Mouse (Mus musculus): ENCODE results near the gene Uhrf1bp1. TPM values are rescaled to one million over a fixed set of nuclear protein-coding genes. Genes with fewer than 3 reads are reported as not detected.

Gene Uhrf1bp1
- polyA plus RNA-seq, 1 experiment from 2014 or later = 1.4 TPM

DNA sequence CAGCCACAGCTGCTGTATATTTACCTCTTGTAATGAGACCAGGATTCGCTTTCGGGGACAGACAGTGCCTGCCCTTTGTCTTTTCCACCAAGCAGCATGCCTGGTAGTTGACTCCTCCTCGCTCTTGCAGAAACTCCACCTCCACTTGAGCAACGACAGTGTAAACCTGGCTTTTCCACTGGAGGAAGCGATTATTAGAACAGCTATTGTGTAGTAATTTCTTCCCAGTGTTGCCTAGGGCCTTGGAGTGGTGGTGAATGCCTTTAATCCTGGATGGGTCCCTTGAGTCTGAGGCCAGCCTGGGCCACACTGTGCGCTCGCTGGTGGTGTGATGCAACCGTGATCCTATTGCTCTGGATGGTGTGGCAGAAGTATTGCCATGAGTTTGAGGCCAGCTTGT is 26.9 kb downstream of the Uhrf1bp1 start:
- Histone ChIP-seq H3K9ac (ENCODE audit: low read depth, low read length) (no peak overlapping the region), H3K4me1 (replicated peaks; ENCODE audit: control insufficient read depth, insufficient read depth, low read length) (no peaks in the 10 kb centered on the region), H3K4me3 (ENCODE audit: low read depth, low read length) (no peak overlapping the region), H3K4me2 (replicated peaks; ENCODE audit: low read depth) (no peak overlapping the region), H3K36me3 (ENCODE audit: control insufficient read depth, insufficient read depth) (peaks cover 70% of the 10 kb centered on the region), H3K27ac (ENCODE audit: low read depth, low read length) (no peak overlapping the region), H3K27me3 (replicated peaks; ENCODE audit: control insufficient read depth, insufficient read depth, low read length) (no peaks in the 10 kb centered on the region), H3K9me3 (ENCODE audit: control insufficient read depth) (no peaks in the 10 kb centered on the region)
- no peak for TF ChIP-seq CTCF (IDR thresholded peaks at IDR 0.05; ENCODE audit: low read depth)
- ATAC-seq = no peak
- WGBS = 89% methylated on average over 8 of the region's 8 CpGs

DNA sequence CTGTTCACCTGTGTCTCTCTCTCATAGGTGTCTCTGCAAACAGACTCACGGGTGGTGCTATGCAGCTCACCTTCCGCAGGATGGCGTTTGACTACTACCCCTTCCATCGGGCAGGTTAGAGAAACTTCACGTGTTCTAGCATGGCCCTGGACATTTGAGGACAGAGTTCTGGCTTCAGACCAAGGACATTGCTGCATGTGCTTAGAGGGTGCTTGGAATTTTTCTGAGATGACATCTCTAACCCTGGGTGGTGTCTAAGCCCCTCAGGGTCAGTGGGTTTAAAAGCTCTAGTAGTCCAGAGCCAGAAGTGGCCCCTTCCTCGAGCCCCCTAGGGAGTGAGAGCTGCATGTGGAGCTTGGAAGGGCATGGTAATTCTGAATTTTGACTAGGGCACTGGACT is 27.8 kb downstream of the Uhrf1bp1 start:
- Histone ChIP-seq H3K9ac (ENCODE audit: low read depth, low read length) (no peak overlapping the region), H3K27ac (ENCODE audit: low read depth, low read length) (no peak overlapping the region), H3K4me3 (ENCODE audit: low read depth, low read length) (no peak overlapping the region), H3K4me1 (replicated peaks; ENCODE audit: control insufficient read depth, insufficient read depth, low read length) (no peaks in the 10 kb centered on the region), H3K27me3 (replicated peaks; ENCODE audit: control insufficient read depth, insufficient read depth, low read length) (no peaks in the 10 kb centered on the region), H3K9me3 (ENCODE audit: control insufficient read depth) (no peaks in the 10 kb centered on the region), H3K4me2 (replicated peaks; ENCODE audit: low read depth) (no peak overlapping the region), H3K36me3 (ENCODE audit: control insufficient read depth, insufficient read depth) (peaks cover 73% of the 10 kb centered on the region)
- 94% methylated on average over 6 of the region's 6 CpGs for WGBS
- no peak for TF ChIP-seq CTCF (IDR thresholded peaks at IDR 0.05; ENCODE audit: low read depth)
- no peak for ATAC-seq

DNA sequence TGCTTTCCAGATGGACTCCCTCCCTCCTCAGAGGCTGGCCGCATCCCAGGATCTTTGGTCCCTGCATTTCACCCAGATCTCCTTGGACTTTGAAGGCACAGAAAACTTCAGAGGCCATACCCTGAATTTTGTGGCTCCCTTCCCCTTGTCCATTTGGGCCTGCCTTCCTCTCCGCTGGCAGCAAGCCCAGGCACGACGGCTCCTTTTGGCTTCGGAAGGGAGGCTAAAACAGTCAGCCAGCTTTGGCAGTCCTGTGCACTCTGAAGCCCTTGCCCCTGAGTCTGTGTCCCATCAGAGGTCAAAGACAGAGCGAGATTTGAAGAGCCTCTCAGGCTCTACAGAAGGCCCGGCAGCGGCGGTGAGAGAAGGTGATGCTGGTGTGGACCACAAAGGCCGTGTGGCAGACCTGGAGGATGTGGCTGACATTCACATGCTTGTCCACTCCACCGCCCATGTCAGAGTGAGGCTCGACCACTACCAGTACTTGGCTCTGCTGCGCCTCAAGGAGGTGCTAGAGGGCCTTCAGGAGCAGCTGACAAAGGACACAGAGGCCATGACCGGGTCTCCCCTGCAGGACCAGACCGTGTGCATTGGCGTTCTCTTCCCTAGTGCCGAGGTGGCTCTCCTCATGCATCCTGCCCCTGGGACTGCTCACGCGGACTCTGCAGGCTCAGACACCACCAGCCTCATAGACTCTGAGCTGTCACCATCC is 30.4 kb downstream of the Uhrf1bp1 start:
- peak; percentile 46 for TF ChIP-seq CTCF (IDR thresholded peaks at IDR 0.05; ENCODE audit: low read depth)
- no peak overlapping the region for H3K4me3 ChIP-seq (ENCODE audit: low read depth, low read length)
- ATAC-seq = no peak
- no peaks in the 10 kb centered on the region for H3K27me3 ChIP-seq (replicated peaks; ENCODE audit: control insufficient read depth, insufficient read depth, low read length)
- H3K9me3 ChIP-seq (ENCODE audit: control insufficient read depth) = no peaks in the 10 kb centered on the region
- H3K4me2 ChIP-seq (replicated peaks; ENCODE audit: low read depth) = no peak overlapping the region
- peaks cover 65% of the 10 kb centered on the region for H3K36me3 ChIP-seq (ENCODE audit: control insufficient read depth, insufficient read depth)
- H3K9ac ChIP-seq (ENCODE audit: low read depth, low read length) = no peak overlapping the region
- H3K4me1 ChIP-seq (replicated peaks; ENCODE audit: control insufficient read depth, insufficient read depth, low read length) = no peaks in the 10 kb centered on the region
- WGBS = 81% methylated on average over 19 of the region's 19 CpGs
- no peak overlapping the region for H3K27ac ChIP-seq (ENCODE audit: low read depth, low read length)

DNA sequence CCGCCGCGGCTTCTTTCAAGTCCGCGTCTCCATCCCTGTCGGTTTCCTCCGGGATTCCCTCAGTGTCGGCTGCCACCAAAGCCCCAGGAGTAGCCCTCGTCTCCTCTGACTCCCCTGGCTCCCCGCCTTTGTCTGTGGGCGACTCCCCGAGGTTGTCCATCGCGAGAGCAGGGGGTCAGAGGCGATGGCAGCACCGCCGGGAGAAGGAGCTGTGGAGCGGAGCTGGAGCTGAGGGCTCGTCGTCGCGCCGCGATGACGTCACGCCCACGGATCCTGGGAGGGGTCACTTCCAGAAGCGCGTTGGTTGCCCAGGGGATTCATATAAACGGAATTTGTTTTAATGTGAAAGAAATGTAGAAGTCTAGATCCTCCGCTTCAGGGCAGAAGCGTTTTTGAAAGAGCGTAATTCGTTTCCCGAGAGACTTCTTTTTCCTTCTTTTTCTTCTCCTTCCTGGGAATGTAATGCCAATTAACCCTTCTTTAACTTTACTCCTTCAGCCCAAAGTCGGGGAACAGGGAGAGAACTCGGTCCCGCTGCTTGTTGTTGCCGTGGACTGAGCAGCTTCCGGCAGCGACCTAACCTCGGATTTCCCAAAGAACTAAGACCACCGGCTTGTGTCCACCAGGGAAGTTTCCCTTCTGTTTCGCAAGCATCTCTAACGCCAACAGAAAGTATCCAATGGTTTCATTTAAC is 51.4 kb downstream of the Uhrf1bp1 start:
- peak overlapping the region; percentile 52 for H3K27ac ChIP-seq (ENCODE audit: low read depth, low read length)
- no peaks in the 10 kb centered on the region for H3K27me3 ChIP-seq (replicated peaks; ENCODE audit: control insufficient read depth, insufficient read depth, low read length)
- peak overlapping the region; percentile 84 for H3K9ac ChIP-seq (ENCODE audit: low read depth, low read length)
- peak; percentile 72 for TF ChIP-seq CTCF (IDR thresholded peaks at IDR 0.05; ENCODE audit: low read depth)
- H3K36me3 ChIP-seq (ENCODE audit: control insufficient read depth, insufficient read depth) = peaks cover 20% of the 10 kb centered on the region
- no peaks in the 10 kb centered on the region for H3K4me1 ChIP-seq (replicated peaks; ENCODE audit: control insufficient read depth, insufficient read depth, low read length)
- H3K4me2 ChIP-seq (replicated peaks; ENCODE audit: low read depth) = peak overlapping the region; percentile 89
- peak; percentile 46 for ATAC-seq
- H3K9me3 ChIP-seq (ENCODE audit: control insufficient read depth) = no peaks in the 10 kb centered on the region
- peak overlapping the region; percentile 95 for H3K4me3 ChIP-seq (ENCODE audit: low read depth, low read length)
- under 1% methylated on average over 45 of the region's 45 CpGs for WGBS

DNA sequence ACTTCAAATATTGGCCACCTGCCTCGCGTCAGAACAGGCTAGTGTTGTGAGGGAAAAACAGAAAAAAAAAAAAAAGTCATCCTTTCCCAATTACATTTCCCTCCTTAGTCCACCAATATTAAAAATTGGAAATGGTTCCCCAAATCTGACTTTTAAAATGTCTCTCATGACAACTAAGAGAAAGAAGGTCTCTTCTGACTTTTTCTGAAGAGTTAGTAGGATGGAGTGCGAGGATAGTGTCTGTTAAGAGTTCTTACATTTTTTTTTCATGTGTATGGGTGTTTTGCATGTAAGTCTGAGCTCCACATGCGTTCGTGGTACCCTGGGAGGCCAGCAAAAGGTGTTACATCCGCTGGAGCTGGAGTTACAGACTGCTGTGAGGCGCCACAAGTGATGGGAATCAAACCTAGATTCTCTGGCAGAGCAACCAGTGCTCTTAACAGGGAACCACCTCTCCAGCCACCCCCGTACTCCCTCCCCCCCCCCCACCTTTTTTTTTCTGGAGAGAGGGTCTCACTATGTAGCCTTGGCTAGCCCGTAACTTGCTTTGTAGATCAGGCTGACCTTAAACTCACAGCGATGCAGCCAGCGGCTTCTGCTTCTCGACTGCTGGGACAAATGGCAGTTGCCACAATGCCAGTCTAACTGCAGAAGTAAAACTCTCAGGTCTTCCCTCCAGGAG is 52.1 kb downstream of the Uhrf1bp1 start:
- WGBS = 2% methylated on average over 12 of the region's 12 CpGs
- Histone ChIP-seq H3K9me3 (ENCODE audit: control insufficient read depth) (no peaks in the 10 kb centered on the region), H3K36me3 (ENCODE audit: control insufficient read depth, insufficient read depth) (peaks cover 14% of the 10 kb centered on the region), H3K9ac (ENCODE audit: low read depth, low read length) (peak overlapping the region; percentile 84; the same call in 1 of the 2 replicates), H3K4me2 (replicated peaks; ENCODE audit: low read depth) (peak overlapping the region; percentile 89), H3K4me1 (replicated peaks; ENCODE audit: control insufficient read depth, insufficient read depth, low read length) (no peaks in the 10 kb centered on the region), H3K4me3 (ENCODE audit: low read depth, low read length) (peak overlapping the region; percentile 95), H3K27me3 (replicated peaks; ENCODE audit: control insufficient read depth, insufficient read depth, low read length) (no peaks in the 10 kb centered on the region), H3K27ac (ENCODE audit: low read depth, low read length) (peak overlapping the region; percentile 92)
- peak; percentile 53 for ATAC-seq
- peak; percentile 72 for TF ChIP-seq CTCF (IDR thresholded peaks at IDR 0.05; ENCODE audit: low read depth)

Measured in intestine, postnatal 0 days (tissue).